Mouse (Mus musculus): ENCODE results near the gene Phf1. TPM values are rescaled to one million over a fixed set of nuclear protein-coding genes. Genes with fewer than 3 reads are reported as not detected.

Phf1 gene
- polyA plus RNA-seq, 1 experiment = 5.0 TPM

GRCm38 (mm10) chr17:26933419-26933818 lies 567 bp downstream of the Phf1 start:
- no peak for TF ChIP-seq GATA1 (IDR thresholded peaks at IDR 0.05; ENCODE audit: low read length)
- no peak for TF ChIP-seq TAL1 (IDR thresholded peaks at IDR 0.05; ENCODE audit: low read length)
- Histone ChIP-seq H3K4me3 (replicated peaks) (peak overlapping the region; percentile 75), H3K27me3 (ENCODE audit: control insufficient read depth) (no peaks in the 10 kb centered on the region), H3K4me1 (ENCODE audit: control insufficient read depth) (peaks cover 46% of the 10 kb centered on the region), H3K9me3 (ENCODE audit: control insufficient read depth, low read length) (no peaks in the 10 kb centered on the region), H3K36me3 (ENCODE audit: control insufficient read depth) (peaks cover 91% of the 10 kb centered on the region)

- Histone ChIP-seq H3K36me3 (ENCODE audit: control insufficient read depth) (peaks cover 84% of the 10 kb centered on the region), H3K4me1 (ENCODE audit: control insufficient read depth) (peaks cover 52% of the 10 kb centered on the region), H3K9me3 (ENCODE audit: control insufficient read depth, low read length) (no peaks in the 10 kb centered on the region), H3K4me3 (replicated peaks) (peak overlapping the region; percentile 75), H3K27me3 (ENCODE audit: control insufficient read depth) (no peaks in the 10 kb centered on the region)
- TF ChIP-seq GATA1 (IDR thresholded peaks at IDR 0.05; ENCODE audit: low read length) (no peak), TAL1 (IDR thresholded peaks at IDR 0.05; ENCODE audit: low read length) (no peak)
Measured at GRCm38 (mm10) chr17:26933885-26934827, 1.3 kb downstream of the Phf1 start.

GRCm38 (mm10) chr17:26935027-26935426 lies 2.2 kb downstream of the Phf1 start:
- H3K36me3 ChIP-seq (ENCODE audit: control insufficient read depth) = peaks cover 75% of the 10 kb centered on the region
- TF ChIP-seq TAL1 (IDR thresholded peaks at IDR 0.05; ENCODE audit: low read length) = no peak
- TF ChIP-seq GATA1 (IDR thresholded peaks at IDR 0.05; ENCODE audit: low read length) = no peak
- no peaks in the 10 kb centered on the region for H3K9me3 ChIP-seq (ENCODE audit: control insufficient read depth, low read length)
- H3K4me3 ChIP-seq (replicated peaks) = no peak overlapping the region
- no peaks in the 10 kb centered on the region for H3K27me3 ChIP-seq (ENCODE audit: control insufficient read depth)
- peaks cover 56% of the 10 kb centered on the region for H3K4me1 ChIP-seq (ENCODE audit: control insufficient read depth)

GRCm38 (mm10) chr17:26936453-26936852 lies 3.6 kb downstream of the Phf1 start:
- H3K36me3 ChIP-seq (ENCODE audit: control insufficient read depth) = peaks cover 62% of the 10 kb centered on the region
- H3K27me3 ChIP-seq (ENCODE audit: control insufficient read depth) = no peaks in the 10 kb centered on the region
- H3K9me3 ChIP-seq (ENCODE audit: control insufficient read depth, low read length) = no peaks in the 10 kb centered on the region
- TF ChIP-seq GATA1 (IDR thresholded peaks at IDR 0.05; ENCODE audit: low read length) (no peak), TAL1 (IDR thresholded peaks at IDR 0.05; ENCODE audit: low read length) (no peak)
- H3K4me1 ChIP-seq (ENCODE audit: control insufficient read depth) = peaks cover 71% of the 10 kb centered on the region
- H3K4me3 ChIP-seq (replicated peaks) = no peak overlapping the region

- H3K9me3 ChIP-seq (ENCODE audit: control insufficient read depth, low read length) = no peaks in the 10 kb centered on the region
- TF ChIP-seq TAL1 (IDR thresholded peaks at IDR 0.05; ENCODE audit: low read length) = no peak
- TF ChIP-seq GATA1 (IDR thresholded peaks at IDR 0.05; ENCODE audit: low read length) = no peak
- peak overlapping the region; percentile 7 for H3K4me3 ChIP-seq (replicated peaks)
- H3K27me3 ChIP-seq (ENCODE audit: control insufficient read depth) = no peaks in the 10 kb centered on the region
- H3K4me1 ChIP-seq (ENCODE audit: control insufficient read depth) = peaks cover 74% of the 10 kb centered on the region
- H3K36me3 ChIP-seq (ENCODE audit: control insufficient read depth) = peaks cover 55% of the 10 kb centered on the region
Measured at GRCm38 (mm10) chr17:26936921-26937695, 4.3 kb downstream of the Phf1 start.

- TF ChIP-seq TAL1 (IDR thresholded peaks at IDR 0.05; ENCODE audit: low read length) = no peak
- TF ChIP-seq GATA1 (IDR thresholded peaks at IDR 0.05; ENCODE audit: low read length) = no peak
- no peaks in the 10 kb centered on the region for H3K27me3 ChIP-seq (ENCODE audit: control insufficient read depth)
- peak overlapping the region; percentile 86 for H3K4me3 ChIP-seq (replicated peaks)
- peaks cover 47% of the 10 kb centered on the region for H3K36me3 ChIP-seq (ENCODE audit: control insufficient read depth)
- H3K9me3 ChIP-seq (ENCODE audit: control insufficient read depth, low read length) = no peaks in the 10 kb centered on the region
- H3K4me1 ChIP-seq (ENCODE audit: control insufficient read depth) = peaks cover 68% of the 10 kb centered on the region
Measured at GRCm38 (mm10) chr17:26937883-26938695, 5.2 kb downstream of the Phf1 start.

GRCm38 (mm10) chr17:26938731-26939130 lies 5.9 kb downstream of the Phf1 start:
- Histone ChIP-seq H3K36me3 (ENCODE audit: control insufficient read depth) (peaks cover 42% of the 10 kb centered on the region), H3K4me3 (replicated peaks) (peak overlapping the region; percentile 86), H3K27me3 (ENCODE audit: control insufficient read depth) (no peaks in the 10 kb centered on the region), H3K9me3 (ENCODE audit: control insufficient read depth, low read length) (no peaks in the 10 kb centered on the region), H3K4me1 (ENCODE audit: control insufficient read depth) (peaks cover 62% of the 10 kb centered on the region)
- TF ChIP-seq TAL1 (IDR thresholded peaks at IDR 0.05; ENCODE audit: low read length) (no peak), GATA1 (IDR thresholded peaks at IDR 0.05; ENCODE audit: low read length) (no peak)

- no peaks in the 10 kb centered on the region for H3K27me3 ChIP-seq (ENCODE audit: control insufficient read depth)
- TF ChIP-seq TAL1 (IDR thresholded peaks at IDR 0.05; ENCODE audit: low read length) = no peak
- no peak for TF ChIP-seq GATA1 (IDR thresholded peaks at IDR 0.05; ENCODE audit: low read length)
- H3K4me3 ChIP-seq (replicated peaks) = peak within 1 kb of the TSS; percentile 86
- H3K36me3 ChIP-seq (ENCODE audit: control insufficient read depth) = peaks cover 36% of the 10 kb centered on the region
- H3K4me1 ChIP-seq (ENCODE audit: control insufficient read depth) = peaks cover 56% of the 10 kb centered on the region
- H3K9me3 ChIP-seq (ENCODE audit: control insufficient read depth, low read length) = no peaks in the 10 kb centered on the region
Measured at GRCm38 (mm10) chr17:26939178-26939972, 6.5 kb downstream of the Phf1 start, which contains the start of gene Cuta. TSS of gene Cuta (minus strand) at chr17:26939569.
